Mouse (Mus musculus): Measurements from ENCODE around the gene Tbl3.
"Not testable (repeated sequence)": the region's sequence is repeated elsewhere in the genome, so short reads cannot be mapped to it uniquely, and the experiment has no call there.

Tbl3 gene

GRCm38 (mm10) chr17:24696011-24696697, 11.3 kb downstream of the Tbl3 start, which contains the start of the genes Gfer and Noxo1:
Gene Gfer, minus strand, starts transcription at chr17:24696156.
Gene Noxo1, plus strand, starts transcription at chr17:24696234.
- peak; percentile 82 to 88 for DNase-seq (ENCODE audit: low spot score in 2 of 2)

- DNase-seq (ENCODE audit: low spot score in 2 of 2), result no peak
Measured at GRCm38 (mm10) chr17:24695326-24696010, 12.0 kb downstream of the Tbl3 start.

- no peak for DNase-seq (ENCODE audit: low spot score in 2 of 2)
Measured at GRCm38 (mm10) chr17:24692385-24692784, 15.1 kb downstream of the Tbl3 start.

GRCm38 (mm10) chr17:24689251-24690081, 18.0 kb downstream of the Tbl3 start, which contains the start of gene Syngr3:
Gene Syngr3, minus strand, starts transcription at chr17:24689955.
- DNase-seq (ENCODE audit: low spot score in 2 of 2), result no peak

GRCm38 (mm10) chr17:24687599-24687998, 19.9 kb downstream of the Tbl3 start:
- DNase-seq (ENCODE audit: low spot score in 2 of 2), result no peak

- DNase-seq (ENCODE audit: low spot score in 2 of 2), result no peak
Measured at GRCm38 (mm10) chr17:24687146-24687595, 20.3 kb downstream of the Tbl3 start.

- no peak for DNase-seq (ENCODE audit: low spot score in 2 of 2)
Measured at GRCm38 (mm10) chr17:24686514-24686913, 20.9 kb downstream of the Tbl3 start.

- no peak for DNase-seq (ENCODE audit: low spot score in 2 of 2)
Measured at GRCm38 (mm10) chr17:24677500-24678080, 29.9 kb downstream of the Tbl3 start.

- DNase-seq (ENCODE audit: low spot score in 2 of 2), result no peak
Measured at GRCm38 (mm10) chr17:24676877-24677276, 30.6 kb downstream of the Tbl3 start.

- DNase-seq (ENCODE audit: low spot score in 2 of 2), result peak in 1 of 2 experiments; percentile 56
Measured at GRCm38 (mm10) chr17:24676187-24676586, 31.3 kb downstream of the Tbl3 start.

GRCm38 (mm10) chr17:24674277-24674676, 33.2 kb downstream of the Tbl3 start:
- no peak for DNase-seq (ENCODE audit: low spot score in 2 of 2)

GRCm38 (mm10) chr17:24672141-24672540, 35.3 kb downstream of the Tbl3 start:
- peak; percentile 64 to 74 for DNase-seq (ENCODE audit: low spot score in 2 of 2)

- no peak for DNase-seq (ENCODE audit: low spot score in 2 of 2)
Measured at GRCm38 (mm10) chr17:24671346-24671745, 36.1 kb downstream of the Tbl3 start.

- DNase-seq (ENCODE audit: low spot score in 2 of 2), result no peak
Measured at GRCm38 (mm10) chr17:24670246-24670844, 37.1 kb downstream of the Tbl3 start.

- DNase-seq (ENCODE audit: low spot score in 2 of 2), result peak; percentile 93
Measured at GRCm38 (mm10) chr17:24669545-24670245, 37.8 kb downstream of the Tbl3 start, which contains the start of gene Zfp598. Gene Zfp598, plus strand, starts transcription at chr17:24669687.

- DNase-seq (ENCODE audit: low spot score in 2 of 2), result not testable (repeated sequence)
Measured at GRCm38 (mm10) chr17:24669214-24669544, 38.3 kb downstream of the Tbl3 start.

GRCm38 (mm10) chr17:24667416-24667815, 40.0 kb downstream of the Tbl3 start:
- peak in 1 of 2 experiments; percentile 55 for DNase-seq (ENCODE audit: low spot score in 2 of 2)

GRCm38 (mm10) chr17:24667011-24667410, 40.4 kb downstream of the Tbl3 start:
- not testable (repeated sequence) for DNase-seq (ENCODE audit: low spot score in 2 of 2)

- DNase-seq (ENCODE audit: low spot score in 2 of 2), result no peak
Measured at GRCm38 (mm10) chr17:24658017-24658758, 49.3 kb downstream of the Tbl3 start, which contains the start of gene Npw. Gene Npw, minus strand, starts transcription at chr17:24658457.

- DNase-seq (ENCODE audit: low spot score in 2 of 2), result no peak
Measured at GRCm38 (mm10) chr17:24654969-24655368, 52.5 kb downstream of the Tbl3 start.
